Mouse (Mus musculus) gastrocnemius, postnatal 25 days (tissue): ENCODE results near the gene Bmp2. TPM values are rescaled to one million over a fixed set of nuclear protein-coding genes. Genes with fewer than 3 reads are reported as not detected.

Source experiments
- DNase-seq: peaks from one replicate; pipeline ENCODE4 v3.0.0; 2022
- microRNA-seq, 2 experiments: library from miRNA; unstranded; fragments of <30 nt; microRNA quantifications; one replicate each; pipeline ENCODE4 v1.2.0; 2021; ENCODE audit warnings: borderline replicate concordance in 2 of 2
- total RNA-seq, 2 experiments: library from RNA; stranded (reverse); gene quantifications; 1 replicate in 1 of 2; 2 replicates in 1 of 2; pipeline ENCODE4 v1.2.3; 2021

Gene Bmp2
- total RNA-seq, 2 experiments from 2014 or later, result 0.86 to 1.9 TPM

GRCm38 (mm10) chr2:133565995-133566710 lies 14.2 kb downstream of the Bmp2 start:
- DNase-seq, result no peak

GRCm38 (mm10) chr2:133591562-133592255 lies 39.8 kb downstream of the Bmp2 start:
- DNase-seq, result no peak

Small RNA genes within 50 kb of the gene (microRNA-seq; reads per million reads assigned to microRNA genes)
- 0 reads per million in 2 experiments for gene Mir3090
